Mouse (Mus musculus): ENCODE data around the gene Epha6.

- TF ChIP-seq ZNF384 (IDR thresholded peaks at IDR 0.05; ENCODE audit: low read depth, low read length) (no peak), ZC3H11A (IDR thresholded peaks at IDR 0.05; ENCODE audit: borderline replicate concordance, low read depth, low read length) (no peak), CHD2 (IDR thresholded peaks at IDR 0.05; ENCODE audit: low read depth, low read length) (no peak), HCFC1 (IDR thresholded peaks at IDR 0.05; ENCODE audit: borderline replicate concordance, insufficient read depth, low read length) (no peak)
Observed at GRCm38 (mm10) chr16:60375147-60375546, 230.2 kb downstream of the Epha6 start.

Measured in ES-E14 (cell line).